Mouse (Mus musculus) liver, embryonic 13.5 days (tissue): Measurements from ENCODE around the gene Xrn2. TPM values are rescaled to one million over a fixed set of nuclear protein-coding genes. Genes with fewer than 3 reads are reported as not detected.

Experiments used
- ATAC-seq: fragments of 200-750 bp; cut with Nextera tagmentation; 2 replicates; pipeline ENCODE4 v1.8.0; 2017; ENCODE audit warnings: low read depth, mild to moderate bottlenecking, moderate number of reproducible peaks, moderate library complexity
- DNase-seq: peaks from one replicate; pipeline ENCODE4 v3.0.0; 2022
- H3K27ac ChIP-seq: fragments of 300-500 bp; sonication (generic); 2 replicates; pipeline ENCODE4 v1.5.1; 2015; ENCODE audit warnings: moderate library complexity, mild to moderate bottlenecking, inconsistent platforms
- H3K27me3 ChIP-seq: fragments of 300-500 bp; sonication (generic); 2 replicates; pipeline ENCODE4 v1.6.1; 2015; ENCODE audit warnings: mild to moderate bottlenecking, inconsistent platforms
- H3K36me3 ChIP-seq: fragments of 300-500 bp; sonication (generic); 2 replicates; pipeline ENCODE4 v1.6.1; 2015; ENCODE audit warnings: mild to moderate bottlenecking, inconsistent platforms
- H3K4me1 ChIP-seq: fragments of 300-500 bp; sonication (generic); replicated peaks from 2 replicates; pipeline ENCODE4 v1.6.1; 2015; ENCODE audit warnings: inconsistent platforms
- H3K4me2 ChIP-seq: fragments of 300-500 bp; sonication (generic); 2 replicates; pipeline ENCODE4 v1.6.1; 2015; ENCODE audit warnings: inconsistent platforms, mild to moderate bottlenecking, moderate library complexity
- H3K4me3 ChIP-seq: fragments of 300-500 bp; sonication (generic); replicated peaks from 2 replicates; pipeline ENCODE4 v1.5.1; 2015; ENCODE audit warnings: mild to moderate bottlenecking, inconsistent platforms
- H3K9ac ChIP-seq: fragments of 300-500 bp; sonication (generic); 2 replicates; pipeline ENCODE4 v1.6.1; 2015; ENCODE audit warnings: mild to moderate bottlenecking, inconsistent platforms
- H3K9me3 ChIP-seq: fragments of 300-500 bp; sonication (generic); replicated peaks from 2 replicates; pipeline ENCODE4 v1.6.1; 2016; ENCODE audit warnings: inconsistent platforms
- WGBS: fragments of 180-500 bp; shearing (Covaris S2); methylation state at CpG from one replicate; pipeline ENCODE4 v1.1.7; 2015; ENCODE audit not compliant: insufficient replicate concordance; 5-methylcytosine and 5-hydroxymethylcytosine counted together
- polyA plus RNA-seq: library from polyadenylated mRNA; unstranded; fragments of >200 nt; fragmentation: Nextera tagmentation; extraction: Ambion mirVana; gene quantifications from 2 replicates; pipeline ENCODE4 v1.2.1, GENCODE M21; 2015

The Xrn2 gene
- polyA plus RNA-seq, 1 experiment from 2014 or later: 38.6 TPM

DNA sequence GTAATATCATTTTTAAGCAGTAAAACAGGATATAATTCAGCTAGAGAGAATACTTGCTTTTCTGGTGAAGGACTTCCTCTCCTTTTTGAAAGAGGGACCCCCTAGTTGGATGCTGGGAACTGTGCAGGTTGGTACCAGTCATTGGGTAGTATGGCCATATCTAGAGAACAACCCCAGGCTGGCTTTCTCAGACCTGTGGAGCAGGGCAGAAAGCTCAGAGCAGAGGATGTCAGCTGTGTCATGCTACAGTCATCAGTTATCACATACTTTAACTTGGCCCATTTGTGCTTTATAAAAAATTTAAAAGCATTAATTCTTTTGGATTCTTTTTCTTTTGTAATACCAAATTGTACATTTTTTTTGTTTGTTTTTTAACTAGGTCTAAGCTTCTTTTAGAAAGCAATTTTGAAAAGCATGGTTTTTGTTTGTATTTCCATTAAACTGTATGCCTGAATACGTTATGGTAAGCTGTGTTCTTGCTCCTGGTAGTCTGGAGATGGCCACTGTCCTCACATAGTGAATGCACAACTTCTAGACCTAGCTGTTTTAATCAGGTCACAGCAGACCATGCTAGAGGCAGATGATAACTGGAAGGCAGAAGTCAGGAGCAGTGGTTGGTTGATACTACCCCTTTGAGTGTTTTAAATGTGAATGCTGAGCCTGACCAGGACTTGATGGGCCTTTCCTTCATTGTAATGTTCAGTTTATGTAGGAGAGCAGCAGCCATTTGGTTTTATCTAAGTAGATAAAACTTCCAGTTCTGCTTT is 54.9 kb downstream of the Xrn2 start:
- ATAC-seq (peak; percentile 89), DNase-seq (peak; percentile 11)
- Histone ChIP-seq H3K9ac (no peak overlapping the region), H3K4me3 (no peak overlapping the region), H3K9me3 (no peaks in the 10 kb centered on the region), H3K27me3 (no peaks in the 10 kb centered on the region), H3K36me3 (peaks cover 33% of the 10 kb centered on the region), H3K4me2 (no peak overlapping the region), H3K4me1 (peaks cover 11% of the 10 kb centered on the region), H3K27ac (no peak overlapping the region)
- WGBS: 44% methylated on average over 1 of the region's 1 CpGs

DNA sequence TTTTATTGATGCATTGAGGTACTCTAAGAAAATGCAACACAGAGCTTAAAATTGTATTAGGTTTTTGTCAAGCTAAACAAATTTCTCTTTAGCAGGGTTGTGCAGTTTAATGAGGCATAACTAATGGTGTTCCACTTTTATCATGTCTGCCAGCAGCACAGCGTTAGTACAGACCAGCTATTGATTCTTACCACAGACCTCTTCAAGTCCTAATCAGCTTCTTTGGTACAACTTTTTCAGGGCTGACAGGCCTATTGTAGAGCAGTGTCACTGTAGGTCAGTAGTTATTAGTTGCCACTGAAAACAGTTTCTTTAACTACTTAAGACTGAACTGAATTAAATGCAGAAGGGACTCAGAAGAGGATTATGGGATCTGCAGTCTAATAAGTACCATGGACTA is 56.3 kb downstream of the Xrn2 start:
- no peaks in the 10 kb centered on the region for H3K27me3 ChIP-seq
- no peaks in the 10 kb centered on the region for H3K9me3 ChIP-seq
- no peak overlapping the region for H3K4me2 ChIP-seq
- H3K4me1 ChIP-seq: peaks cover 11% of the 10 kb centered on the region
- no peak overlapping the region for H3K4me3 ChIP-seq
- no peak for DNase-seq
- H3K36me3 ChIP-seq: peaks cover 35% of the 10 kb centered on the region
- H3K27ac ChIP-seq: no peak overlapping the region
- no peak for ATAC-seq
- H3K9ac ChIP-seq: no peak overlapping the region
- WGBS: 82% methylated on average over 1 of the region's 1 CpGs

DNA sequence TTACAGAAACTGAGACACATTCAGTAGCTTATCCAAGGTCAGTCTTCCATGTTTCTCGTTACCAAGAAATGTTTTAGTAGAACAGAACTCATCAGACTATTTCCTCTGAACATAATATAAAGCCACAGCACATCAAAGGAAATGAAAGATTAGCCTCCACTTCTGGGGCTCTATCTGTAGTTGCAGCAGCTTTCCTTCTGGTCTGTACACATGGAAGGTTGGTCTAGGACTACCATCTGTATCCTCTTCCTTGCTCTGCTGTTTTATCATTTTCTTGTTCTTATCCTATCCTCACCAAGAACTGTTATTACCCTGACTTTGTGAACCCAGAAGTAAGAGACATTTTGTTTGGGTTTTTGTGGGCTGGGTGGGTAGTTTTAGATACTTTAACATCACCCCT is 57.5 kb downstream of the Xrn2 start:
- DNase-seq (no peak), ATAC-seq (no peak)
- Histone ChIP-seq H3K27ac (no peak overlapping the region), H3K4me3 (no peak overlapping the region), H3K9ac (no peak overlapping the region), H3K4me2 (no peak overlapping the region), H3K36me3 (peaks cover 30% of the 10 kb centered on the region), H3K27me3 (no peaks in the 10 kb centered on the region), H3K9me3 (no peaks in the 10 kb centered on the region), H3K4me1 (peaks cover 11% of the 10 kb centered on the region)
- WGBS: 50% methylated on average over 1 of the region's 1 CpGs

DNA sequence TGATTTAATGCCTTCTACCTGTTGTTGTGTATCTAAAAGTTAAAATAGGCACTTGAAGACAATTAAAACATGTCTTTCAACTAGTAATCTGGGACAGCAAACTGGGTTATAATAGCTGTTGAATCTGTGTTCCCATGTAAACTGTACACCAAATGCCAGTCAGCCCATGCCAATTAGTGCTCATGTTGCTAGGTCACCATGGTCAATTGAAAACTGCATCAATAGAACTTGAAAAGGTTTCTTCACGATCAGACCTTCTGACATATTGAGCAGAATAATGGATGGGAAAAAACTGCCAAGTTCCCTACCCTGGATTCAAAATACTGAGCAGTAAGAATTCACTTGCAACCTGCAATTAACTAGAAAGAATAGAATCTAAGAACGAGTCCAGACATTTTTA is 61.2 kb downstream of the Xrn2 start:
- WGBS: 76% methylated on average over 2 of the region's 2 CpGs
- ATAC-seq (no peak), DNase-seq (no peak)
- Histone ChIP-seq H3K36me3 (peaks cover 30% of the 10 kb centered on the region), H3K4me1 (no peaks in the 10 kb centered on the region), H3K27ac (no peak overlapping the region), H3K9ac (no peak overlapping the region), H3K4me2 (no peak overlapping the region), H3K4me3 (no peak overlapping the region), H3K27me3 (no peaks in the 10 kb centered on the region), H3K9me3 (no peaks in the 10 kb centered on the region)

DNA sequence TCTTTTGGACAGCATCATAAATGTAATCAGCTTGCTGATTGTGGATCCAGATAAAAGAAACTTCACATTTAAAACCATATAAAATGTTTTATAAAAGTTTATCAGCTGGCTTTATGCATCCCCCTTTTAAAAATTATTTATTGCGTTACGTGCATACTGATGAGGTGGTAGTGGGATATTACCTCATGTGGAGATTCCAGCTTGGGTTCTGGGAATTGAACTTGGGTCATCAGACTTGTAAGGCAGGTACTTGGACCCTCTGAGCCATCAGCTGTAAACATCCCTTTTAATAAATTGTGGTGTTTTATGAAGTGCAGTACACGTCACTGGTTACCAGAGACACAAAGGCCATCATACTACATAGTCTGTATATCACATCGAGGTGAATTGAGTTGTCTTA is 61.6 kb downstream of the Xrn2 start:
- Histone ChIP-seq H3K4me1 (no peaks in the 10 kb centered on the region), H3K27me3 (peaks cover 1% of the 10 kb centered on the region; the same call in 1 of the 2 replicates), H3K27ac (no peak overlapping the region), H3K4me3 (no peak overlapping the region), H3K9me3 (no peaks in the 10 kb centered on the region), H3K36me3 (peaks cover 25% of the 10 kb centered on the region), H3K4me2 (no peak overlapping the region), H3K9ac (no peak overlapping the region)
- 84% methylated on average over 4 of the region's 4 CpGs for WGBS
- ATAC-seq: no peak
- DNase-seq: no peak

DNA sequence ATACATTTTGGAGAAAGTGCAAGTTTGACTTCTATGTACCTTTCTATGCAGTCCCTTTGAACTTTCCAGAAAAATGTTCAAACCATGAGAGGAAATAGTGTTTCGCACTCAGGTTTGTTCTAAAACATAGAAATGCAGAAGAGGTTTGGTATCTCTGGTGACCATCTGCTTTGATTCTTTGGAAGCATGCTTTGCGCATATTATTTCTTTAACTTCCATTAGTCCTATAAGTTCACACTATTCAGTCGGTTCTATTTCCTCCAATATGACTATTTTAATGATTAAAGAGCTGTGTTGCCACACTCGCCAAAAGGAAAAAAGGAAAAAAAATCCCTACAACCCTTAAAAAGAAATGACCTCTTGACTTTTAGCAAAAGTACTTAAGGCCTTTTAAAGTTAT is 69.6 kb downstream of the Xrn2 start:
- Histone ChIP-seq H3K27ac (no peak overlapping the region), H3K9me3 (no peaks in the 10 kb centered on the region), H3K36me3 (peaks cover under 1% of the 10 kb centered on the region; the same call in 1 of the 2 replicates), H3K27me3 (peaks cover 71% of the 10 kb centered on the region), H3K4me1 (peaks cover 18% of the 10 kb centered on the region), H3K4me3 (no peak overlapping the region), H3K9ac (no peak overlapping the region), H3K4me2 (no peak overlapping the region)
- ATAC-seq: no peak
- DNase-seq: no peak
- WGBS: 50% methylated on average over 4 of the region's 4 CpGs

DNA sequence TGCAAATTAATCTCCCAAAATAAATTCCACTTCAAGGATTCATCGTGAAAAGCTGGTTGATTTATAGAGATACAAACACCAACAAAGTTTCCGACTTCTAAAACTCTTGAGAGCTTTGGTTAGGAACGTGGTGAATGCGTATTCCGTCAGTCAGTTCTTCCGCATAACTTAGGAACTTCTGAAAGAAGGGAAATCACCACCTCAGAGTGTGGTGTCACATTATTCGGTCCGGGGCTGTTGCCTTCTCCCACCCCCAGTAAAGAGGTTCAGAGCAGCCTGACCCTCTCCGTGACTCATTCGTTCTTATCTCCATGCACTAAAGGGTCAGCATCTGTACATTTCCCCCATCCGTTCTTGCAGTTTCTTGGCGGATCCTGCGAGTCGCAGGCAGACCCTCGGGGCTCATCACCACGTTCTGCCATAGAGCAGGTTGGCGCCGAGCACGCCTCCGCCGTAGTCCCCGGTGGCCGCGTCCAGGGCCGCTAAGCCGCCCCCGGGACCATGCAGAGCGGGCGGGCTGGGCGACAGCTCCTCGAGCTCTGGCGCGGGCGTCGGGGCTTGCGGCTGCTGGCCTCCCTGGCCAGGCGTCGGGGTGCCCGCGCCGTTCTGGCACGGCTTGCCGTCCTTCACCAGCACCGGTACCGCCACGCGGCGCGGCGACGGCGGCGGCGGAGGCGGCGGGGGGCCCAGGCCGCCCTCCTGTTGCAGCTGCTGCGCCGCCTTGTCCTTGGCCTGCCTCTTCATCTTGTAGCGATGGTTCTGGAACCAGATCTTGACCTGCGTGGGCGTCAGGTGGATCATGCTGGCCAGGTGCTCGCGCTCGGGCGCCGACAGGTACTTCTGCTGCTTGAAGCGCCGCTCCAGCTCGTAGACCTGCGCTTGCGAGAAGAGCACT is 70.9 kb downstream of the Xrn2 start:
- peaks cover 77% of the 10 kb centered on the region for H3K27me3 ChIP-seq
- H3K4me1 ChIP-seq: peaks cover 18% of the 10 kb centered on the region
- H3K27ac ChIP-seq: no peak overlapping the region
- H3K9ac ChIP-seq: no peak overlapping the region
- no peaks in the 10 kb centered on the region for H3K36me3 ChIP-seq
- DNase-seq: no peak
- 0 out of 2 replicates have a peak, but pooled peaks have one; percentile 31 for ATAC-seq
- H3K9me3 ChIP-seq: no peaks in the 10 kb centered on the region
- peak overlapping the region; percentile 45; the same call in 1 of the 2 replicates for H3K4me3 ChIP-seq
- H3K4me2 ChIP-seq: peak overlapping the region; percentile 60; the same call in 1 of the 2 replicates
- WGBS: 3% methylated on average over 69 of the region's 72 CpGs

DNA sequence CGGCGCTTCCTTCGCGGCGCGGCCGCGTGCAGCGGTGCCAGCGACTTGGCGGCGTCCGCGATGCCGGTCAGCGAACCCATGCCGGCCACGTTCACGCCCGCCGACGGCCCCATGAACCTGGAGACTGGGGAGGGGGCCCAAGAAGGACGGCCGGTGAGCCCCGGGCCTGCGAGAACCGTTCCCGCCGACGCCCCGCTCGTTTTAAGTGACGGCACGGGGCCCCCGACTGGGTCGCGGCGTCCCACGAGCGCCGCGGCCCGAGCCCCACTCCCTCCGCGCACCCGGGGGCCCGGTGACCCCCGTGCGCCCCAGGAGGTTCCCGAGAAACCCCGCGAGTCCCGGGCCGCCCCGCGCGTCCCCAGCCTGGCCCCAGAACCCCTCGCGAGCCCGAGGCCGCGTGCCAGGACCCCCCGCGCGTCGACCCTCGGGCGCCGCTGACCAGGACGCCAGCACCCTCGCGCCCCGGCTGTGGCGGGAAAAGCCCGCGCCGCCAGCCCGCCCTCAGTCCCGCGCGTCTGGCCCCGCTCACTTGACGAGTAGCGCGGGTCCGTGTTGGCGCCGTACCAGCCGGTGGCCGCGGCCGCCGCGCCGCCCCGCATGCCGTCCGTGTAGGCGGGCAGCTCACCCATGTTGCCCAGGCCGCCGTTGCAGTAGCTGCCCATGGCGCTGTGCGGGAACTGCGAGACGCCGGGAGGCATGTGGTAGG is 71.7 kb downstream of the Xrn2 start:
- ATAC-seq: no peak
- Histone ChIP-seq H3K4me3 (peak overlapping the region; percentile 45), H3K27ac (no peak overlapping the region), H3K4me2 (peak overlapping the region; percentile 60), H3K36me3 (no peaks in the 10 kb centered on the region), H3K9ac (no peak overlapping the region), H3K4me1 (peaks cover 18% of the 10 kb centered on the region), H3K27me3 (peaks cover 75% of the 10 kb centered on the region), H3K9me3 (no peaks in the 10 kb centered on the region)
- 3% methylated on average over 102 of the region's 106 CpGs for WGBS
- DNase-seq: no peak

DNA sequence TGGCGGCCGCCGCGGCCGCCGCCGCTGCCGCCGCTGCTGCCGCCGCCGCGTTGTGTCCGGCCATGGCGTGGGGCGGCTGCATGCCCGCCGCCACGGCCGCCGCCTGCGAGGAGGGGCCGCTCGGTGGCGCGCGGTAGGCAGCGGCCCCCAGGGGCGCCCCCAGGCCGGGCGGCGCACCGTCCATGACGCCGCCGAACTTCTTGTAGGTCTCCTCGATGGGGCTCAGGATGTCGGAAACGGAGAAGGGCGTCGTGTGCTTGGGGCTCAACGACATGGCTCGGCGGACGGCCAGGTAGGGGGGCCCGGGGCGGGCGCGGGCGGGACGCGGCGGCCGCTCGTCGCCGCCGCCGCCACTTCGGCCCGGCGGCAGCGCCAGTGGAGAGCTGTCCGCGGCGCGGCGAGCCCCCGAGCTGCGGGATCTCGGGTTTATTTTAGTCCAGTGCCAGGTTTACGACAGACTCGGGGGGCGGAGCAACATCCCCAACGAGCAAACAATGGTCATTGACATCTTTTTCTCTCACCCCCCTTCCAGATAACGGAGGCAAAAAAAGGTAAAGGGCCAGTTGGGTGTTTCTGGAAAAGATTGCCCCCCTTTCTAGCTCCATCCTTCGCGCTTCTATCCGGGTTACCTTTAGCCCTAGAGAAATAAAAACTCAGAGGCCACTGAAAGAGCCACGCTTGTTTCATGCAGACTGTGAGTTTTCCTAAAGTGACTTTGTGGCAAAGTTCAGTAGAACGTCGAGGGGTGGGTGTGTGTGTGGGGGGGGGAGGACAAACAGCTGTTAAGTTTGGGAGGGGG is 72.5 kb downstream of the Xrn2 start, which contains the start of gene Nkx2-4:
Nkx2-4 (minus strand) TSS at position 374 of the 799 bp plus-strand sequence.
- Histone ChIP-seq H3K4me1 (peaks cover 18% of the 10 kb centered on the region), H3K4me2 (peak within 1 kb of the TSS; percentile 60), H3K4me3 (peak within 1 kb of the TSS; percentile 45), H3K27ac (no peak within 1 kb of the TSS), H3K27me3 (peaks cover 73% of the 10 kb centered on the region), H3K9ac (no peak within 1 kb of the TSS), H3K36me3 (no peaks in the 10 kb centered on the region), H3K9me3 (no peaks in the 10 kb centered on the region)
- no peak for DNase-seq
- ATAC-seq: no peak
- 1% methylated on average over 81 of the region's 82 CpGs for WGBS

DNA sequence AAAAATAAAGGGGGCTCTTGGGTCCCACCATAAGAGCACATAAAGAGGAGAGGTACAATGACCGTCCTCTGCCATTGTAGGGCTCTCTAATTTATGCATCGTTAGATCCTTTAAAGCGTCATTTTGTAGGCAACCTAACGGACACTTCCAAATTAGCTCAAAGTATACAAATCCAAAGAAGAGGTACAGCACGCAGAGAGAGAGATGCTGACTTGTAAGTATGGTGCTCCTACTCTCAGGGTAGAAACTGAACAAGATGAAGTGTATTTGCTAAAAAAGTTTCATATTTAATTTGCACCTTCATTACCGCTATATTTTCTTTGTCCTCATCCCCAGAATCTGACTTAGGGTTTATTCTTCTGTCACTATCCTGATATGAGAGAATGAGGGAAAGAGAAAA is 73.1 kb downstream of the Xrn2 start:
- H3K9ac ChIP-seq: no peak overlapping the region
- H3K4me3 ChIP-seq: no peak overlapping the region
- H3K27ac ChIP-seq: no peak overlapping the region
- ATAC-seq (no peak), DNase-seq (no peak)
- no peak overlapping the region for H3K4me2 ChIP-seq
- no peaks in the 10 kb centered on the region for H3K9me3 ChIP-seq
- WGBS: 13% methylated on average over 6 of the region's 6 CpGs
- H3K27me3 ChIP-seq: peaks cover 69% of the 10 kb centered on the region
- peaks cover 18% of the 10 kb centered on the region for H3K4me1 ChIP-seq
- H3K36me3 ChIP-seq: no peaks in the 10 kb centered on the region
